Mouse (Mus musculus): ENCODE results near the gene Cap2.

Gene Cap2

GRCm38 (mm10) chr13:46526645-46527044 is 25.0 kb downstream of the Cap2 start:
- DNase-seq, result no peak

- no peak for DNase-seq
These were observed 25.7 kb downstream of the Cap2 start for GRCm38 (mm10) chr13:46527340-46527739.

- DNase-seq, result no peak
These were observed 27.4 kb downstream of the Cap2 start for GRCm38 (mm10) chr13:46529037-46529436.

GRCm38 (mm10) chr13:46530546-46530945 is 28.9 kb downstream of the Cap2 start:
- DNase-seq, result no peak

- no peak for DNase-seq
These were observed 30.0 kb downstream of the Cap2 start for GRCm38 (mm10) chr13:46531676-46532075.

- DNase-seq, result no peak
These were observed 30.6 kb downstream of the Cap2 start for GRCm38 (mm10) chr13:46532276-46532675.

GRCm38 (mm10) chr13:46533342-46534129 is 31.9 kb downstream of the Cap2 start:
- DNase-seq, result no peak

GRCm38 (mm10) chr13:46534171-46534968 is 32.7 kb downstream of the Cap2 start:
- DNase-seq, result no peak

- DNase-seq, result no peak
These were observed 33.5 kb downstream of the Cap2 start for GRCm38 (mm10) chr13:46534969-46535785.

- no peak for DNase-seq
These were observed 37.6 kb downstream of the Cap2 start for GRCm38 (mm10) chr13:46539284-46539683.

GRCm38 (mm10) chr13:46540943-46541342 is 39.3 kb downstream of the Cap2 start:
- no peak for DNase-seq

- DNase-seq, result no peak
These were observed 41.1 kb downstream of the Cap2 start for GRCm38 (mm10) chr13:46542782-46543181.

GRCm38 (mm10) chr13:46544608-46545007 is 43.0 kb downstream of the Cap2 start:
- DNase-seq, result no peak

- no peak for DNase-seq
These were observed 43.4 kb downstream of the Cap2 start for GRCm38 (mm10) chr13:46545081-46545480.

- DNase-seq, result no peak
These were observed 45.2 kb downstream of the Cap2 start for GRCm38 (mm10) chr13:46546846-46547245.

- no peak for DNase-seq
These were observed 45.6 kb downstream of the Cap2 start for GRCm38 (mm10) chr13:46547253-46547652.

- no peak for DNase-seq
These were observed 46.5 kb downstream of the Cap2 start for GRCm38 (mm10) chr13:46548132-46548531.

GRCm38 (mm10) chr13:46548600-46549179 is 47.0 kb downstream of the Cap2 start:
- no peak for DNase-seq

- no peak for DNase-seq
These were observed 49.0 kb downstream of the Cap2 start for GRCm38 (mm10) chr13:46550627-46551026.

- DNase-seq, result no peak
These were observed 53.1 kb downstream of the Cap2 start for GRCm38 (mm10) chr13:46554736-46555135.

- no peak for DNase-seq
These were observed 64.3 kb downstream of the Cap2 start for GRCm38 (mm10) chr13:46565913-46566312.

- no peak for DNase-seq
These were observed 67.8 kb downstream of the Cap2 start for GRCm38 (mm10) chr13:46569469-46569868.

GRCm38 (mm10) chr13:46571141-46571592 is 69.5 kb downstream of the Cap2 start:
- DNase-seq, result peak; percentile 66
